20 mouse cellular contexts compared by ENCODE assay signal in the genomic region with DNA sequence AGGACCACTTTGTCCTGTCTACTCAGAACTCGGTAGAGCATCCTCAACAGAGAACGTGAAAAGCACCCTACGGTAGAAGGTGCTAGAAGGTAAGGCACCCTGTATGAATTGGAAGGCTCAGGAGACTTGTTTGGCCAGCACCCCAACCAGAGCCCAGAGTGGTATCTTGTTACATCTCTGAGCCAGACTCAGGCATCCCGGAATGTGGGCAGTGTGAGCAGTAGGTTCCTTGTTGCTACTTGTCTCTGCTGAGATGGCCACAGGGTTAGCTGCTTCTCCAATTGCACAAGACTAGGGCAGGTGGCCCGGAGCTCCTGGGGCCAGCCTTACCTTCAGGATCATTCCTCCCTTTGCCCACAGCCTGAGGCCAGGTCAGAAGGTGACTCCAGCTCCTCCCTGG.
DNase-seq lines count a peak whose midpoint lies in the region; TF ChIP-seq lines count a peak whose summit lies in the region.
"Had no signal": no experiment of that assay in that cellular context is flagged by ENCODE, and none has a peak within 500 bp of the region (broad histone marks: within the 10 kb centered on the region; RNA-seq: fewer than 3 reads in every experiment).

No protein-coding gene starts in this region.

- intact Hi-C loops in heart, postnatal 10 days (cut with DNase I), result loop anchor here (5.0 kb wide), 1 partner anchor 64 kb away; no protein-coding TSS in a partner anchor

- H3K4me3 ChIP-seq in cerebellum, adult 2 months (replicated peaks; ENCODE audit: insufficient read depth, low read depth, low read length), result no peak overlapping the region
- no peak overlapping the region for H3K4me3 ChIP-seq in C2C12 (ENCODE audit: insufficient read depth, poor library complexity, severe bottlenecking)
- H3K4me3 ChIP-seq: embryonic facial prominence, embryonic 12.5 days; forebrain, embryonic 10.5 days; forebrain, embryonic 15.5 days; heart, embryonic 10.5 days had no signal

- no peak for DNase-seq in cerebellum, adult 2 months
- DNase-seq in cerebellum, adult 9-10 months, result no peak
- DNase-seq in kidney, adult 9 months, result peak; percentile 14
- no peak for DNase-seq in kidney, postnatal 36 days
- DNase-seq in frontal cortex, postnatal 10 days (ENCODE audit: low spot score in 2 of 2), result no peak
- no peak for DNase-seq in heart, postnatal 10 days
- DNase-seq: adrenal gland, postnatal 10 days; cerebellum, postnatal 14 days; embryo, embryonic 11 days; gastrocnemius, postnatal 10 days; heart, adult 18-20 months; heart, postnatal 14 days; kidney, adult 8-10 months had no signal

- no peaks in the 10 kb centered on the region for H3K79me3 ChIP-seq in C2C12 (ENCODE audit: low read depth)

- no peaks in the 10 kb centered on the region for H3K36me3 ChIP-seq in C2C12 (ENCODE audit: control insufficient read depth, insufficient read depth)
- H3K36me3 ChIP-seq: embryonic facial prominence, embryonic 12.5 days; forebrain, embryonic 10.5 days; forebrain, embryonic 15.5 days; G1E; heart, embryonic 10.5 days had no signal

- H3K4me1 ChIP-seq in cerebellum, adult 2 months (ENCODE audit: control insufficient read depth, insufficient read depth, low read length), result peaks cover 49% of the 10 kb centered on the region

- no peak for TF ChIP-seq CTCF in cerebellum, adult 2 months (IDR thresholded peaks at IDR 0.05; ENCODE audit: borderline replicate concordance, insufficient read depth, low read depth, low read length)
- no peak for TF ChIP-seq CTCF in C2C12 (IDR thresholded peaks at IDR 0.05; ENCODE audit: control insufficient read depth, insufficient read depth, insufficient read length)

- no peak overlapping the region for H3ac ChIP-seq in C2C12 (ENCODE audit: control insufficient read depth, insufficient read length, low read depth)

- no peaks in the 10 kb centered on the region for H3K79me2 ChIP-seq in C2C12 (ENCODE audit: control insufficient read depth, insufficient read depth)

- H3K27ac ChIP-seq in cerebellum, adult 2 months (ENCODE audit: insufficient read depth, low read length), result peak overlapping the region; percentile 26
- H3K27ac ChIP-seq: embryonic facial prominence, embryonic 12.5 days; forebrain, embryonic 15.5 days; heart, embryonic 10.5 days; hindbrain, embryonic 14.5 days had no signal

- WGBS in cerebellum, adult 2 months, result 87% methylated on average over 5 of the region's 5 CpGs

- H3K27me3 ChIP-seq in cerebellum, adult 2 months (ENCODE audit: control insufficient read depth, insufficient read depth, low read length), result no peaks in the 10 kb centered on the region
- no peaks in the 10 kb centered on the region for H3K27me3 ChIP-seq in C2C12 (ENCODE audit: control insufficient read depth, insufficient read depth, insufficient read length)

- TF ChIP-seq POLR2A in cerebellum, adult 2 months (IDR thresholded peaks at IDR 0.05; ENCODE audit: borderline replicate concordance, insufficient read depth, low read length), result no peak

TF ChIP-seq in C2C12, 6 proteins besides CTCF, POLR2A, EP300 and RAD21:
- TF ChIP-seq MAX (IDR thresholded peaks at IDR 0.05) (no peak), MYOG (IDR thresholded peaks at IDR 0.05; ENCODE audit: control insufficient read depth, extremely low read depth, insufficient read length) (no peak), CEBPB (IDR thresholded peaks at IDR 0.05; ENCODE audit: low read depth) (peak; percentile 37)
